Mouse (Mus musculus) bone marrow, adult 2 months (tissue): ENCODE data around the gene Gpc3. TPM values are rescaled to one million over a fixed set of nuclear protein-coding genes. Genes with fewer than 3 reads are reported as not detected.

Experiments
- H3K27ac ChIP-seq: fragments of 200-500 bp; 2 replicates; pipeline ENCODE4 v1.5.1; 2012; ENCODE audit warnings: low read depth, mild to moderate bottlenecking, control low read depth, inconsistent platforms, low read length; ENCODE audit not compliant: control insufficient read depth, poor library complexity, insufficient read depth
- H3K4me1 ChIP-seq: fragments of 200-500 bp; 2 replicates; pipeline ENCODE4 v1.6.1; 2011; ENCODE audit warnings: low read length; ENCODE audit not compliant: control insufficient read depth, insufficient read depth
- H3K4me3 ChIP-seq: fragments of 200-500 bp; replicated peaks from 2 replicates; pipeline ENCODE3; 2011; ENCODE audit warnings: mild to moderate bottlenecking, low read depth, low read length, control low read depth; ENCODE audit not compliant: control insufficient read depth
- CTCF ChIP-seq: fragments of 200-500 bp; IDR thresholded peaks from 2 replicates; pipeline ENCODE4 v1.5.1; 2011; ENCODE audit warnings: low read length, control low read depth; ENCODE audit not compliant: control insufficient read depth, insufficient read depth
- POLR2A ChIP-seq: fragments of 200-500 bp; IDR thresholded peaks from 2 replicates; pipeline ENCODE4 v1.6.1; 2011; ENCODE audit warnings: low read depth, mild to moderate bottlenecking, control low read depth, low read length, borderline replicate concordance; ENCODE audit not compliant: control insufficient read depth
- WGBS: fragments of 180-500 bp; shearing (Covaris S2); methylation state at CpG from one replicate; pipeline ENCODE4 v1.1.7; 2018; 5-methylcytosine and 5-hydroxymethylcytosine counted together
- polyA plus RNA-seq: library from polyadenylated mRNA; stranded (reverse); fragments of >200 nt; gene quantifications from 2 replicates; pipeline ENCODE4 v1.2.4, GENCODE M21; 2011; ENCODE audit warnings: low replicate concordance; ENCODE audit not compliant: missing spikeins, insufficient read depth, insufficient read length

Gpc3 gene
- polyA plus RNA-seq: 3.2 TPM in 1 of 2 replicates, not detected in the other

- 14% methylated on average over 47 of the region's 48 CpGs for WGBS
- Histone ChIP-seq H3K4me3 (no peak within 1 kb of the TSS), H3K27ac (no peak within 1 kb of the TSS), H3K4me1 (no peaks in the 10 kb centered on the region)
- TF ChIP-seq CTCF (no peak), POLR2A (no peak)
These were observed at the start of gene Gpc3 for GRCm38 (mm10) chrX:52613328-52614030. Gene Gpc3, minus strand, starts transcription at chrX:52613950.

- H3K4me1 ChIP-seq: no peaks in the 10 kb centered on the region; the same call in 1 of the 2 replicates
- no peak overlapping the region for H3K4me3 ChIP-seq
- no peak for TF ChIP-seq POLR2A
- TF ChIP-seq CTCF: no peak
- H3K27ac ChIP-seq: no peak overlapping the region
- WGBS: 27% methylated on average over 10 of the region's 10 CpGs
These were observed 38.2 kb upstream of the Gpc3 start for GRCm38 (mm10) chrX:52651975-52652374.

GRCm38 (mm10) chrX:52651472-52651948 is 37.8 kb upstream of the Gpc3 start:
- WGBS: 27% methylated on average over 9 of the region's 9 CpGs
- no peak overlapping the region for H3K27ac ChIP-seq
- H3K4me1 ChIP-seq: no peaks in the 10 kb centered on the region; the same call in 1 of the 2 replicates
- no peak overlapping the region for H3K4me3 ChIP-seq
- TF ChIP-seq POLR2A (no peak), CTCF (no peak)

- Histone ChIP-seq H3K4me3 (no peak overlapping the region), H3K4me1 (no peaks in the 10 kb centered on the region; the same call in 1 of the 2 replicates), H3K27ac (no peak overlapping the region)
- TF ChIP-seq POLR2A: no peak
- TF ChIP-seq CTCF: no peak
- WGBS: 61% methylated on average over 19 of the region's 19 CpGs
These were observed 35.4 kb upstream of the Gpc3 start for GRCm38 (mm10) chrX:52648910-52649785.

- Histone ChIP-seq H3K4me3 (no peak overlapping the region), H3K27ac (no peak overlapping the region), H3K4me1 (no peaks in the 10 kb centered on the region)
- TF ChIP-seq POLR2A (no peak), CTCF (no peak)
- WGBS: 19% methylated on average over 7 of the region's 7 CpGs
These were observed 30.6 kb upstream of the Gpc3 start for GRCm38 (mm10) chrX:52644393-52644792.

GRCm38 (mm10) chrX:52643350-52643749 is 29.6 kb upstream of the Gpc3 start:
- no peaks in the 10 kb centered on the region for H3K4me1 ChIP-seq
- TF ChIP-seq CTCF (no peak), POLR2A (no peak)
- no peak overlapping the region for H3K27ac ChIP-seq
- 46% methylated on average over 2 of the region's 2 CpGs for WGBS
- no peak overlapping the region for H3K4me3 ChIP-seq

GRCm38 (mm10) chrX:52642126-52642525 is 28.4 kb upstream of the Gpc3 start:
- H3K4me3 ChIP-seq: no peak overlapping the region
- 81% methylated on average over 2 of the region's 2 CpGs for WGBS
- no peak overlapping the region for H3K27ac ChIP-seq
- no peaks in the 10 kb centered on the region for H3K4me1 ChIP-seq
- TF ChIP-seq CTCF (no peak), POLR2A (no peak)

GRCm38 (mm10) chrX:52637419-52637818 is 23.7 kb upstream of the Gpc3 start:
- TF ChIP-seq CTCF (no peak), POLR2A (no peak)
- Histone ChIP-seq H3K4me3 (no peak overlapping the region), H3K27ac (no peak overlapping the region), H3K4me1 (no peaks in the 10 kb centered on the region)
